ENCODE assay signal across 12 mouse cellular contexts in the genomic region with DNA sequence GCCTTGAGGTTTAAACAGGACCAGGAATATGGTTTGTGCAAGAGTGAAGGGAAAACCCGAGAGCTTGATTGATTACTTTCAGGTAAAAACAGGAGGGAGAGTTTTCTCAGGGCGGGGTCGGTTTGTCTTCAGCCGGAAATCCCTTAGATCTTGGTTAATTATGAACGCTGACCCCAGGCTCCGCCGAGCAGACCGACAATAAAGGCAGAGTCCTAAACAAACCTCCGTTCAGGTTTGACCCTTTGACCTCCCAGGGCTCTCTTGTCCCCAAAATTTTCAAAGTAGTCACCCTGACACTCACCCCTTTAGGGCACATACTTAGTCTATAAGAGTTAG.
DNase-seq lines count a peak whose midpoint lies in the region; ATAC-seq and TF ChIP-seq lines count a peak whose summit lies in the region.
"Had no signal": no experiment of that assay in that cellular context is flagged by ENCODE, and none has a peak within 500 bp of the region (broad histone marks: within the 10 kb centered on the region; RNA-seq: fewer than 3 reads in every experiment).

No protein-coding gene starts in this region.

- intact Hi-C loops in heart, postnatal 36 days (cut with DNase I): loop anchor here (2.0 kb wide), 1 partner anchor 61 kb away; no protein-coding TSS in a partner anchor

- whole genome bisulfite sequencing in heart, embryonic 11.5 days (ENCODE audit: insufficient replicate concordance): 31% methylated on average over 9 of the region's 9 CpGs
- 12% methylated on average over 9 of the region's 9 CpGs for WGBS in intestine, postnatal 0 days
- 32% methylated on average over 9 of the region's 9 CpGs for WGBS in liver, postnatal 0 days (ENCODE audit: insufficient replicate concordance)

- H3K36me3 ChIP-seq in heart, embryonic 11.5 days (ENCODE audit: control insufficient read depth, insufficient read depth, low read length): no peaks in the 10 kb centered on the region
- no peaks in the 10 kb centered on the region for H3K36me3 ChIP-seq in intestine, postnatal 0 days (ENCODE audit: control insufficient read depth, insufficient read depth)
- H3K36me3 ChIP-seq in liver, postnatal 0 days (replicated peaks; ENCODE audit: insufficient read depth, low read length): no peaks in the 10 kb centered on the region
- H3K36me3 ChIP-seq: limb, embryonic 15.5 days; midbrain, embryonic 13.5 days had no signal

- H3K4me1 ChIP-seq in heart, embryonic 11.5 days (ENCODE audit: control insufficient read depth, insufficient read depth, low read length): peaks cover 52% of the 10 kb centered on the region
- H3K4me1 ChIP-seq in intestine, postnatal 0 days (replicated peaks; ENCODE audit: control insufficient read depth, insufficient read depth, low read length): peaks cover 29% of the 10 kb centered on the region
- H3K4me1 ChIP-seq in liver, postnatal 0 days (ENCODE audit: insufficient read depth): peaks cover 57% of the 10 kb centered on the region

- TF ChIP-seq CTCF in intestine, postnatal 0 days (IDR thresholded peaks at IDR 0.05; ENCODE audit: low read depth): no peak
- no peak for TF ChIP-seq CTCF in liver, postnatal 0 days (IDR thresholded peaks at IDR 0.05; ENCODE audit: low read depth)

- no peak for DNase-seq in heart, postnatal 36 days
- peak; percentile 54 for DNase-seq in ES-CJ7 (ENCODE audit: low read depth, low spot score)
- no peak for DNase-seq in liver, postnatal 0 days
- DNase-seq in thymus, postnatal 36 days: no peak
- no peak for DNase-seq in right cerebral cortex, postnatal 14 days
- no peak for DNase-seq in adrenal gland, adult 2 months
- DNase-seq: retina, postnatal 1 day had no signal

- no peak overlapping the region for H3K9ac ChIP-seq in heart, embryonic 11.5 days (ENCODE audit: low read depth, low read length)
- H3K9ac ChIP-seq in intestine, postnatal 0 days (ENCODE audit: low read depth, low read length): 0 out of 2 replicates have a peak overlapping the region, but pooled peaks have one; percentile 17
- no peak overlapping the region for H3K9ac ChIP-seq in liver, postnatal 0 days (replicated peaks)
- H3K9ac ChIP-seq: forebrain, embryonic 13.5 days; limb, embryonic 15.5 days; midbrain, embryonic 13.5 days had no signal

- H3K4me3 ChIP-seq in heart, embryonic 11.5 days (ENCODE audit: low read depth, low read length): no peak overlapping the region
- no peak overlapping the region for H3K4me3 ChIP-seq in intestine, postnatal 0 days (ENCODE audit: low read depth, low read length)
- no peak overlapping the region for H3K4me3 ChIP-seq in liver, postnatal 0 days (ENCODE audit: low read depth, low read length)
- H3K4me3 ChIP-seq: forebrain, embryonic 13.5 days; limb, embryonic 15.5 days; midbrain, embryonic 13.5 days had no signal

- TF ChIP-seq EP300 in liver, postnatal 0 days (IDR thresholded peaks at IDR 0.05; ENCODE audit: low read depth): peak; percentile 4; the same call in 1 of the 2 replicates

- no peak overlapping the region for H3K4me2 ChIP-seq in heart, embryonic 11.5 days
- H3K4me2 ChIP-seq in intestine, postnatal 0 days (replicated peaks; ENCODE audit: low read depth): peak overlapping the region; percentile 21; the same call in 1 of the 2 replicates
- H3K4me2 ChIP-seq in liver, postnatal 0 days (ENCODE audit: low read depth, low read length): peak overlapping the region; percentile 51
- H3K4me2 ChIP-seq: forebrain, embryonic 13.5 days; limb, embryonic 15.5 days; midbrain, embryonic 13.5 days had no signal

- 0 out of 2 replicates have a peak overlapping the region, but pooled peaks have one; percentile 15 for H3K27ac ChIP-seq in heart, embryonic 11.5 days (ENCODE audit: low read depth, low read length)
- peak overlapping the region; percentile 66 for H3K27ac ChIP-seq in intestine, postnatal 0 days (ENCODE audit: low read depth, low read length)
- peak overlapping the region; percentile 78 for H3K27ac ChIP-seq in liver, postnatal 0 days (ENCODE audit: low read depth)
- H3K27ac ChIP-seq: forebrain, embryonic 13.5 days; midbrain, embryonic 13.5 days had no signal

- ATAC-seq in heart, embryonic 11.5 days (replicated peaks; ENCODE audit: insufficient number of reproducible peaks, low FRiP score, low TSS enrichment): no peak
- no peak for ATAC-seq in intestine, postnatal 0 days
- peak; percentile 27; the same call in 1 of the 2 replicates for ATAC-seq in liver, postnatal 0 days
- ATAC-seq: forebrain, embryonic 13.5 days; midbrain, embryonic 13.5 days had no signal

- H3K27me3 ChIP-seq in heart, embryonic 11.5 days (ENCODE audit: control insufficient read depth, insufficient read depth, low read length): no peaks in the 10 kb centered on the region
- no peaks in the 10 kb centered on the region for H3K27me3 ChIP-seq in intestine, postnatal 0 days (replicated peaks; ENCODE audit: control insufficient read depth, insufficient read depth, low read length)
- no peaks in the 10 kb centered on the region for H3K27me3 ChIP-seq in liver, postnatal 0 days (ENCODE audit: insufficient read depth, low read length)
- H3K27me3 ChIP-seq: forebrain, embryonic 13.5 days; limb, embryonic 15.5 days; midbrain, embryonic 13.5 days had no signal

- H3K9me3 ChIP-seq in heart, embryonic 11.5 days (replicated peaks; ENCODE audit: control insufficient read depth, low read length): no peaks in the 10 kb centered on the region
- no peaks in the 10 kb centered on the region for H3K9me3 ChIP-seq in intestine, postnatal 0 days (ENCODE audit: control insufficient read depth)
- H3K9me3 ChIP-seq in liver, postnatal 0 days (ENCODE audit: low read length): no peaks in the 10 kb centered on the region
- H3K9me3 ChIP-seq: forebrain, embryonic 13.5 days; limb, embryonic 15.5 days; midbrain, embryonic 13.5 days had no signal

Comparison
In these comparisons a context has a peak if more than half of its experiments do, and no peak if none do; other contexts are left out.
1. H3K27ac ChIP-seq: peak in every context shown above with its lines; median percentile 78 in liver, postnatal 0 days; 66 in intestine, postnatal 0 days; 15 in heart, embryonic 11.5 days.